Mouse (Mus musculus) bone marrow, adult 2 months (tissue): ENCODE measurements around the gene Med16. TPM values are rescaled to one million over a fixed set of nuclear protein-coding genes. Genes with fewer than 3 reads are reported as not detected.

Experiments used
- H3K27ac ChIP-seq: fragments of 200-500 bp; 2 replicates; pipeline ENCODE4 v1.5.1; 2012; ENCODE audit warnings: low read depth, mild to moderate bottlenecking, control low read depth, inconsistent platforms, low read length; ENCODE audit not compliant: control insufficient read depth, poor library complexity, insufficient read depth
- H3K4me1 ChIP-seq: fragments of 200-500 bp; 2 replicates; pipeline ENCODE4 v1.6.1; 2011; ENCODE audit warnings: low read length; ENCODE audit not compliant: control insufficient read depth, insufficient read depth
- H3K4me3 ChIP-seq: fragments of 200-500 bp; replicated peaks from 2 replicates; pipeline ENCODE3; 2011; ENCODE audit warnings: mild to moderate bottlenecking, low read depth, low read length, control low read depth; ENCODE audit not compliant: control insufficient read depth
- CTCF ChIP-seq: fragments of 200-500 bp; IDR thresholded peaks from 2 replicates; pipeline ENCODE4 v1.5.1; 2011; ENCODE audit warnings: low read length, control low read depth; ENCODE audit not compliant: control insufficient read depth, insufficient read depth
- POLR2A ChIP-seq: fragments of 200-500 bp; IDR thresholded peaks from 2 replicates; pipeline ENCODE4 v1.6.1; 2011; ENCODE audit warnings: low read depth, mild to moderate bottlenecking, control low read depth, low read length, borderline replicate concordance; ENCODE audit not compliant: control insufficient read depth
- WGBS: fragments of 180-500 bp; shearing (Covaris S2); methylation state at CpG from one replicate; pipeline ENCODE4 v1.1.7; 2018; 5-methylcytosine and 5-hydroxymethylcytosine counted together
- polyA plus RNA-seq: library from polyadenylated mRNA; stranded (reverse); fragments of >200 nt; gene quantifications from 2 replicates; pipeline ENCODE4 v1.2.4, GENCODE M21; 2011; ENCODE audit warnings: low replicate concordance; ENCODE audit not compliant: missing spikeins, insufficient read depth, insufficient read length

Gene Med16
- polyA plus RNA-seq, 1 experiment = 19.2 TPM

DNA sequence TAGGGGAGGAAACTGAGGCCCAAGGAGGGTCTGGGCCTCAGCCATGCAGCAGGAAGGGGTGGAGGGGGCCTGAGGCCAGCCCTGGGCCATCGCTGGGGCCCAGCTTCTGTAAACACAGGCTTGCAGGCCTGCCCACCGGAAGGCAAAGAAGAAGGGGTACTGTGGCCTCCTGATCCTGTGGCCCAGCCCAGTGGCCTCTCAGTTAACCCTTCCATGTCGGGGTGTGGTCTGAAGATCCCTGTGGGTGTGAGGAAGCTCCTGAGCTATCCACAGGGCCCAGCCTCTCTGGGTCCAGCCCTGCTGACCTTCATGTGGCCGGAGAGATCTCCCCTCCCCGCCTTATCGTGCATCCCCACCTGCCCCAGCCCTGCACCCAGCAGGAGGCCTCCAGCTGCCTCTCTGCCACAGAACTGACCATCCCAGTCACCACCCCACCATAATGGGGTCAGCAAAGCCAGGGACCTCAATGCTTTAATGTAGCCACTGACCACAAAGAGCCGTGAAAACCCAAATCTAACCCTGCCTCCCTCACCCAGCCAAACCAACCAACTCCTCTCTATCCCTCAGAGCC, 38.1 kb upstream of the Med16 start:
- TF ChIP-seq POLR2A (0 out of 2 replicates have a peak, but pooled peaks have one; percentile 7), CTCF (no peak)
- H3K27ac ChIP-seq = peak overlapping the region; percentile 21
- peaks cover 5% of the 10 kb centered on the region for H3K4me1 ChIP-seq
- WGBS = 46% methylated on average over 7 of the region's 7 CpGs
- no peak overlapping the region for H3K4me3 ChIP-seq

DNA sequence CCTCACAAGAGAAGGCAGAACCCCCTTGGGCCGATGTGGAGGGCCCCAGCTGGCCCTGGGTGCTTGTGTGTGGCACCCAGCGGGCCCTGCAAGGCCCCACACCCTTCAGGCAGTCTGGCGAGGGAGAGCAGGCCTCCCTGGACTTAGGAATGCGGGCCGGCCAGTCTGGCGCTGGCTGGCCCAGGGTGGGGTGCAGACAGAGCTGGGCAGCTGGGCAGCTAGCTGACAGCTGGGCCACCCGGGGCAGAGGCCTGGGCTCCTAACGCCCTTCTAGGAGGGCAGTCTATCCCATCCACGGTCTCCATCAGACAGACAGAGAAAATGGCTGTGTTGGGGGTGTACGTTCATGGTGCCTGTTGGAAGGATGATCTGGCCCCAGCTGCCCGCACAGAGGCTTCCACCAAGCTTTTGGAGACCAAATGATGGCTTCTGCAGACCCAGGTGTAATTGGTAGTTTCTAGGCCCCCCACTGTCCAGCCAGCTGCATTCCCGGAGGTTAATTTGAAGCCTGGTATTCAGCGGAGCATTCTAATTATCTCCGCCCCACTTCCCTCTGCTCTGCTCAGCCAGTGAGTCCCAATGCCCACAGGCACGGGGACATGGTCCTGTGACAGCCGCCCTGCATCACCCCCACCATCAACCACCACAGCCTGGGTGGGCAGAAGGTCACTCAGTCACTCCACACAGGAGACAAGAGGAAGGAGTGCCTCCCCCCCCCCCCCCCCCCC, 36.9 kb upstream of the Med16 start:
- WGBS = 70% methylated on average over 16 of the region's 16 CpGs
- H3K4me3 ChIP-seq = no peak overlapping the region
- TF ChIP-seq CTCF = no peak
- TF ChIP-seq POLR2A = no peak
- H3K4me1 ChIP-seq = peaks cover 7% of the 10 kb centered on the region
- H3K27ac ChIP-seq = no peak overlapping the region

DNA sequence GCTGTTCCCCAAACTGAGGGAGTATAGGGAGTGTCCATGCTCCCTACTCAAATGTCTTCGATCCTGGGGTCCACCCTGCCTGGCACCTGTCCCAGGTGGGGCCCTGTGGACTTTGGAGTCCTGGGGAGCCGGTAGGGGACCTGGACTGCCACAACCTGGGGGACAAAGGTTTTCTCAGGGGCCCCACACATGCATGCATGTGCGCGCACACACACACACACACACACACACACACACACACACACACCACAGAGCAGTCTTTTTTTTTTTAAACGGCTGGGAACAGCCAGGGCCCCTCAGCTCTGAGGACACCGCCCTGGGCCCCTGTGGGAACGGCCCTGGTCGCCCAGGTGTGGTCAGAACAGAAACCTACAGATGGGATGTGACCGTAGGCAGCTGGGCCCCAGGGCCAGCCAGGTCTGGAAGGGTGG, 34.8 kb upstream of the Med16 start:
- WGBS = 72% methylated on average over 9 of the region's 9 CpGs
- Histone ChIP-seq H3K4me3 (no peak overlapping the region), H3K4me1 (peaks cover 16% of the 10 kb centered on the region), H3K27ac (peak overlapping the region; percentile 43)
- TF ChIP-seq CTCF (no peak), POLR2A (no peak)

DNA sequence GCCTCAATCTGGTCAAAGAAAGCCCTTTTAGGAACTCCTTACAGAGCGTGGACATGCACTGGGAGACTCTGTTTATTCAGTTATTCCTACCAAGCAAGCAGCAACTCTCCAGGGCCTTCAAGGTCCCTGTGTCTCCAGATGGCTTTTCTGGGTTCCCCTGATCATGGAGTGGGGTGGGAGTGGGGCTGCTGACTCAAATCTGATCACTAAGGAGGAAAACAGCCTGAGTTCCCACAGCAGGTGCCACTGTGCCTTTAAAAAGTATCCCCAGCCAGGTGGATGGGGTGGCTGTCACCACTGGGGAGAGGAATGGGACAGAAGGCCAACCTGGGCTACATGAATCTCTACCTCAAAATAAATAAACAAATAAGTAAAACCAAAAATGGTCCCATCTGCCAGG, 34.3 kb upstream of the Med16 start:
- TF ChIP-seq POLR2A (no peak), CTCF (no peak)
- 69% methylated on average over 1 of the region's 1 CpGs for WGBS
- H3K4me1 ChIP-seq = peaks cover 18% of the 10 kb centered on the region
- no peak overlapping the region for H3K4me3 ChIP-seq
- H3K27ac ChIP-seq = peak overlapping the region; percentile 43; the same call in 1 of the 2 replicates

DNA sequence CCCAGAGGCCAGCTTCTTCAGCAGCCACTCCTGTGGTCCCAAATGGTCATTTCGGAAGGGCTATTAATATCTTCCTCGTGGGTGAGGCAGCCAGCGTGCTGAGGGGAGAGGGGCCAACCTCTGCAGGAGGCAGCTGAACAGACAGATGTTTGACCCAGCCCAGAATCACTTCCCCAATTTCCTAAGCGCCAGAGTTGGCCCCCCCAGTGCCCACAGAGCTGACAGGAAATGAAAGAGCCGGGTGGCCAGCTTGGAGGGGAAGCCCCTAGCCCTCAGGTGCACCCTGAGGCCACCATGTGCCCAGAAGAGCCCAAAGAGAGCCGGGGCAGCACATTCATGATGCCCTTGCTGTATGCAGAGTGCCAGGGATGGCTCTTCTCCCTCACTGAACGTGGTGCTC, 32.0 kb upstream of the Med16 start:
- H3K4me3 ChIP-seq = no peak overlapping the region
- peak overlapping the region; percentile 43; the same call in 1 of the 2 replicates for H3K27ac ChIP-seq
- peaks cover 28% of the 10 kb centered on the region for H3K4me1 ChIP-seq

DNA sequence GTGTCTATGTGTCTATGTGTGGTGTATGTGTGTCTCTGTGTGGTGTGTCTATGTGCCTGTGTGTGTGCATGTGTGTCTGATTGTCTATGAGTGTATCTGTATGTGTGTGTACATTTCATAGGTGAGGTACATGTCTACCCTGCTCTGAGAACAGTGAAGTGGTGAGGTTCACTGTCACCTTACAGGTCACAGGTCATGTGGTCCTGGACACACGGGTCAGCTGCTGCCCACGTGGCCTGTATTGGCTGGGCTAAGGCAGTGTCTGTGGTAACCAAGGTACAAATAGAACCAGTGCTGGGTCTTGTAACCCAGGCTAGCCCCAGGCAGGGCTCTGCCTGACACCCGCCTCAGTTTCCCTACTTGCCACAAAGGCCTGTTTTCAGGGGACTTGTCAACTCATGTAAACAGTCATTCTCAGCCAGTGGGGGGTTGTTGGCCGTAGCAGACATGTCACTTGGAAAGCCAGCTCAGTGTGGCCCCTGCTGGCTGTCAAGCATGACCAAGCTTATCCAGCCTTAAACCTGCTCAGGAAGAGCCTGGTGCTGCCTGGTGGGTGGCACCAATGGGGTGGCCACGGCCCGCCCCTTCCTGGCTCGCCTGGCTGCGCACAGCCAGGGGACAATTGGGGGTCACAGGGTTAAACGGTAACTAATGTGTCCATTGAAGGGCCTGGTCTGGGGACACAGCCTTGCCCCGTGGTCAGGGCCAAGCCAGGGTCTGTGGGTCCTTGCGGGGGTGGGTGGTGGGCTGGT, 29.2 kb upstream of the Med16 start:
- H3K4me3 ChIP-seq = no peak overlapping the region
- TF ChIP-seq POLR2A (peak; percentile 5; the same call in 1 of the 2 replicates), CTCF (no peak)
- peaks cover 29% of the 10 kb centered on the region for H3K4me1 ChIP-seq
- peak overlapping the region; percentile 32 for H3K27ac ChIP-seq
- 53% methylated on average over 11 of the region's 11 CpGs for WGBS

More for the DNA sequence above, 32.0 kb upstream of the Med16 start:
- WGBS = 8% methylated on average over 7 of the region's 7 CpGs
- TF ChIP-seq POLR2A (peak; percentile 30; the same call in 1 of the 2 replicates), CTCF (no peak)

DNA sequence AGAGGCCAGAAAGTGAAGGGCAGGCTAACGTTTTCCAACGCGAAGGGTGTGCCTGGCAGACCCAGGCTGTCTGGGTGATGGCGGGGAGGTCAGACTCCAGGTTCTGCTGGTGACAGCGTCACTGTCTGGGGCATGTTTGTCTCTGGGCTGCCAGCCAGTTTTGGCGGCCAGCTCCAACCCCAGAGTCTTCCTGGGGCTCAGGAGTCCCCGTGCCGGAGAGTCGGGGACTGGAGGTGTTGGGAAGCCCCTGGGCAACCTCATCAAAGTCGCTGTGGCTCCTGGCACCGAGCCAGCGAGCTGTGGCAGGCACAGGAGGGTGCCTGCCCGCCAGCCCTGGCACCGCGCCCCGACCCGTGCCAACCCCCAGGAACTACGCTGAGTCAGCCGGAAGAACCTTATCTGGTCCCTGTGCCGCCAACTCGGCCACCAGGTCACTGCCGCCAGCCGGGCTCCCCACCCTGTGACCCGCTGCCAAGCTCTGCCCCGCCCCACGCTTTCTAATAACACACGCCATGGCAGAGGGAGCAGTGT, 28.3 kb upstream of the Med16 start:
- peaks cover 29% of the 10 kb centered on the region for H3K4me1 ChIP-seq

DNA sequence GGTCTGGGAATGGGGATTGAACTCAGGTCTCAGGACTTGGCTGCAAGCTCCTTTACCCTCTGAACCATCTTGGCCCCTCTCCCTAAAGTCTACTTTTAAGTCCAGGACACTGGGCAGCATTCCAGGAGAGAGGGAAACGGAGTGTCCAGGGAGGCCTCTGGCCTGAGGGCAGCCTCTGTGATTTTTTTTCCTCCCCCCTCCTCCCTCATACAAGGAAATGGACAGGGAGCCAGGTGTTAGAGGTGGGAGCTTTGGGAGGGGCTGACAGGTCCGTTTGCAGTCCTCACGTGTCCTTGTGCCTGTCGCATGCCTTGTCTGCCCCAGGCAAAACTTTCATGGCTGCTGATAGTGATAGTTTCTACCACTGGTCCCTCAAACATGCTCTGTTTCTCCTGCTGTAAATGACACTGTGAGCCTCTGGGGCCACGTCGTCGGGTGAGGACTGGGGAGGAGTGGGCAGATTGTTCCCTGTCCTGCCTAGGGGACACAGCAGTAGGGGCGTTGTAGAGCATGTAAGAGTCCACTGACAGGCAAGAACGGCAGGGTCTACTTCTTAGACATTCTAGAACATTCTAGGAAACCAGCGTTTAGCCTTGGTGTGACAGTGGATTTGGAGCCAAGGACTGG, 27.7 kb upstream of the Med16 start:
- Histone ChIP-seq H3K27ac (peak overlapping the region; percentile 83), H3K4me1 (peaks cover 27% of the 10 kb centered on the region), H3K4me3 (peak overlapping the region; percentile 46)
- 24% methylated on average over 10 of the region's 10 CpGs for WGBS
- TF ChIP-seq POLR2A = no peak
- TF ChIP-seq CTCF = no peak

More for the DNA sequence above, 28.3 kb upstream of the Med16 start:
- WGBS = 1% methylated on average over 27 of the region's 27 CpGs
- Histone ChIP-seq H3K4me3 (peak overlapping the region; percentile 46), H3K27ac (peak overlapping the region; percentile 83)
- no peak for TF ChIP-seq CTCF
- peak; percentile 43; the same call in 1 of the 2 replicates for TF ChIP-seq POLR2A
